Mouse (Mus musculus) hematopoietic stem cell, adult 5-6 weeks (primary cell): ENCODE data around the gene Glis1. TPM values are rescaled to one million over a fixed set of nuclear protein-coding genes. Genes with fewer than 3 reads are reported as not detected.

ENCODE experiments used
- ATAC-seq, 2 experiments: fragments of 125-278 bp in 1 of 2; replicated peaks in 1 of 2; 2 replicates each; pipeline ENCODE4 v1.8.0; 2016 to 2017; ENCODE audit warnings: inconsistent platforms in 2 of 2, mild to moderate bottlenecking in 2 of 2, moderate number of reproducible peaks in 2 of 2, low read depth in 1 of 2, moderate TSS enrichment in 1 of 2; ENCODE audit not compliant: low FRiP score in 2 of 2, poor library complexity in 2 of 2, severe bottlenecking in 2 of 2, insufficient read depth in 1 of 2, low TSS enrichment in 1 of 2
- total RNA-seq: library from RNA; stranded (forward); fragments of 172-1452, 232-1000 nt; gene quantifications from 2 replicates; pipeline ENCODE4 v1.2.3, GENCODE M21; 2017

The Glis1 gene
- total RNA-seq = not detected in 2 replicates

DNA sequence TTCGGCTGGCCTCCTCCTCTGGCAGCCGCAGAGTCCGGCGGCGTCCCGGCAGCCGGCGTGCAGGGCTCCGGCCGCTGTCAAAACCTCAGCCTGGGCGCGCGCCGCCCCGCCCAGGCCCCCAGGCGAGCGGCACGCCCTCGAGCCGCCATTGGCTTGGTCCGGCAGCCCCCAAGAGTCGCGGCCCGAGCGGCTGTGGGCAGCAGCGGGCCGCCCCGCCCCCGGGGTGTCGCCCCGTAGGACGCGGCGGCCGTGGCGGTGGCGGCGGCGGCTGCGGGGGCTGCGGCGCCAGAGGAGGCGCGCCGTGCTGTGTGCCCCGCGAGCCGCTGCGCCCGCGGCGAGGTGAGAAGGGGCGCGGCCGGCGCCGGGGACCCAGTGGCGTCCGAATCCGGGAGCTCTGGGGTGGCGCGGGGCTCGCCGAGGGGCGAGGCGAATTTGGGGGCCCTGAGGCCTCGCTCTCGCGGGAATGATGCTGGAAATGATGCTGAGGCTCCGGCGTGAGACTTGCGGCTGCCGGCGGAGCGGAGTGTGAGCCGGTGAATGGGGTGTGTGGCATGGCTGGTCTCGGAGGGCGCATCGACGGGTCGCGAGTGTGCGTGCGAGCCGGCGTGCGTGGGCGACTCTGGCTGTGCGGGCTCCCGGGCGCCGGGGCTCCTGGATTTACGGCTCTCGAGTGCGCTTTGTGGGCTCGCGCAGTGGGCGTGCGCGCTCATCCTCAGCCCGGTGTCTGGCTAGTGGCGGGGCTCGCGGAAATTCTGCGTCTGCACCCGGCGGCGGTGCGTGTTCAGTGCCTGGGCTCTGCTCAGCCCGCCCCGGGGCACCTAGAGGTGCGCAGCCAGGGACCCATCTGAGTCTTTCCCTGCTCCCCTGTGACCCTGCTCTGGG lies at the start of gene Glis1:
Glis1 (plus strand) TSS at position 236 of the 882 bp plus-strand sequence.
- ATAC-seq = peak; percentile 19 to 47; a peak in 1 of 4 replicates

- no peak for ATAC-seq
These were observed 47.4 kb upstream of the Glis1 start for GRCm38 (mm10) chr4:107387038-107387437.

DNA sequence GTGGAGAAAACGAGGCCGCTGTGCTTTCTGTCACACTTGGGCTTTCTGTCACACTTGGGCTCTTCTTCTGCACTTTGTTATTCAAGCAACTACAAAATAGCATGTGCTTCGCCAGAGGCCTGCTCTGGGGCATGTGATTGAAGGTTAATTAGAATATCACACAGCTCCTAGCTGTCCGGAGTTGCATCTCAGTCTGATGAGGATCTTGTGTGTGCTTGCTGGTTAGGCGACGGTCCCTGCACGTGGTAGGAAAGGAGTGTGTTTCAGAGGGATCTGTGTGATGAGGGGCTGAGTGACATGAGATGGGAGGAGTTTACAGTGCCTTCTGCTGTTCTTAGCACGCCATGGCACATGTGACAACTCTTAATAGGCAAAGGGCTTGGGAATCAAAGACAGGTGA lies 46.9 kb upstream of the Glis1 start:
- ATAC-seq = no peak

DNA sequence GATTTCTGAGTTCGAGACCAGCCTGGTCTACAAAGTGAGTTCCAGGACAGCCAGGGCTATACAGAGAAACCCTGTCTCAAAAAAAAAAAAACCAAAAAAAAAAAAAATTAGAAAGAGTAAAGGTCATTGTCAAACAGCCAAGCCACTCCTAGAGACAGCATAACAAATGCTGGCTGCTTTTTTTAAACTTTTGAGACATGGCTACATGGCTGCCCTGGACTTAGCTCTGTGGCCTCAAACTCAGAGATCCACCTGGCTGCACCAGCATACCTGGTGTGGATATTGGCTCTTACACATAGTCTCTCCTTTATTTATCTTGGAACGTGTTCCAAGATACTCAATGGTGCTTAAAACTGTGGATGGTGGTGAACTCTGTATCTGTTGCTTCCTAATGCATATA lies 46.1 kb upstream of the Glis1 start:
- ATAC-seq = no peak

GRCm38 (mm10) chr4:107389345-107389744 lies 45.0 kb upstream of the Glis1 start:
- no peak for ATAC-seq

GRCm38 (mm10) chr4:107393771-107394170 lies 40.6 kb upstream of the Glis1 start:
- no peak for ATAC-seq

GRCm38 (mm10) chr4:107420202-107420601 lies 14.2 kb upstream of the Glis1 start:
- no peak for ATAC-seq

DNA sequence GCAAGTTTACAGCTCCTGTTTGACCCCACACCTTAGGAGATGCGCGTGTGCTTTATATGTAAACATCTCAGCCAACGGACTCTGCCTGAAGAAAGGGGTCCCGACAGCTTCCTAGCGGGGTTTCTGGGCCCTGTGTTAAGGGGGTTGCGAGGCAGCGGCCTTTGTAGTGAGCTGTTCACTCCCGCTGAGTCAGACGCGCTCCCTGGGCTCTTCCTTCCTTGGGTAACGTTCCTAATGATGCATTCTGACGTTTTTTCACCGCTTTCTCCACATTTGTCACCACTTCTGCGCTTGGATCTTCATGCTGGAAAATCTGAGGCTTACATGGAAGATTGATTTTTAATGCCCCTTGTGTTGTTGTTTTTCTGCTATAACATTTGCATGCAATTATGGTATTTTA lies 12.7 kb upstream of the Glis1 start:
- ATAC-seq = peak in 1 of 2 experiments; percentile 21; a peak in 1 of 4 replicates

- ATAC-seq = no peak
These were observed 12.2 kb upstream of the Glis1 start for GRCm38 (mm10) chr4:107422176-107422575.

DNA sequence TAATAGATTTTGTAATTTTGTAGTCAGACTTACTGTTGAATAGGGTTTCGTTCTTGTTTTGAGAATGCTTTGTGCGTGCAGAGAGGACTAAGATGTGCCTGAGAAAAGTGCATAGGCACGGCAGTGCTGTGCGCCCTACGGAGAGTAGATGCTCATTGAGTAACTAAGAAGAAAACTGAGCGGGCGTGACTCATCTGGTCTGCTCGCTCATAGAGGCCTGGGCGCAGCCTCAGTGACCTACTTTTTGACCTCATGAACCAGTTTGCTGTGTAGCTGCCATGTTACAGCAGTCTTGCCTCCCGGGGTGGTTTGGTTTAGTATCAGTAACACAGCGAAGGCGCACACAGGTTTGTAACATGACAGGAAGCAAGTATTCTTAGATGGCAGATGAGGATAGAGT lies 8.8 kb upstream of the Glis1 start:
- no peak for ATAC-seq

GRCm38 (mm10) chr4:107426631-107427030 lies 7.8 kb upstream of the Glis1 start:
- no peak for ATAC-seq

DNA sequence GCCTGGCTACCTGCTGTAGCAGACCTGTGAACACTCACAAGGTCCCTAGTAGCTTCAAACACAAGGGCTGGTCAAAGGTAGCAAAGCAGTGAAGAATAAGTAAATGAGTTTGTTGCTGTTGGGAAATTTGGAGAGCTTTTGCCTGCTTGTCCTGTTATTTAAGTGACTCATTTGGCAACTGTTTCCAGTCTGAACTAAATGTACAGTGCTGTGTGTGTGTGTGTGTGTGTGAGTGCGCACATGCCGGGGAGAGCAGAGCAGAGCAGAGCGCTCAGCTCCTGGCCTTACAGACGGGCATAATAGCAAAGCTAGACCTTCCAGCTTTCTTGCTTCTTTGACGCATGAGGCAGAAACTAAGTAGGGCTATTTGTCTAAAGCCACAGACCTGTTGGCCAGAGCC lies 1.7 kb upstream of the Glis1 start:
- no peak for ATAC-seq

DNA sequence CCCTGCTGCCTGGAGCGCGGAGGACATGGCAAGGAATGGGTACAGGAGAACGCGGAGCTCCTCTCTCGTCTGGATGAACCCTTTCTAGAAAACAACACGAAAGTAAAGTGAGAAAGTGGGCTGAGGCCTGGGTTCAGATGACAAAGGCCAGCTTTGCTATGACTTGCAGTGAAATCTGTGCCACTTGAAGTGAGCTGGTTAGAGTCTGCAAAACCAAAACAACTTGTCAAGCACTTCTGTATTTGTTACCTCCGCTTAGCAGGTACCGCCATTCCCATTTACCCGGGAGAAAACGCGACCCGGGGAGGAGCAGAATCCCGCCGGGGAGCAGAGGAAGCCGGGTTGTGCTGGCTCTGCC lies 414 bp upstream of the Glis1 start:
- no peak; a peak in 1 of 4 replicates for ATAC-seq

GRCm38 (mm10) chr4:107435238-107435946 lies 1.0 kb downstream of the Glis1 start:
- peak in 1 of 2 experiments; percentile 18; a peak in 1 of 4 replicates for ATAC-seq

- ATAC-seq = no peak
These were observed 2.1 kb downstream of the Glis1 start for GRCm38 (mm10) chr4:107436476-107436875.

GRCm38 (mm10) chr4:107438741-107439140 lies 4.3 kb downstream of the Glis1 start:
- ATAC-seq = no peak

GRCm38 (mm10) chr4:107440306-107440705 lies 5.9 kb downstream of the Glis1 start:
- ATAC-seq = no peak

- no peak for ATAC-seq
These were observed 7.9 kb downstream of the Glis1 start for GRCm38 (mm10) chr4:107442288-107442687.
